Mouse (Mus musculus) left cerebral cortex, postnatal 14 days (tissue): ENCODE results near the gene Speg. TPM values are rescaled to one million over a fixed set of nuclear protein-coding genes. Genes with fewer than 3 reads are reported as not detected.

Experiments
- DNase-seq, 2 experiments: peaks; one replicate each; pipeline ENCODE4 v3.0.0; 2021 to 2022; ENCODE audit warnings: low spot score in 2 of 2, mixed read lengths in 1 of 2
- intact Hi-C: fragments of 180-260 bp; cut with DNase I; formaldehyde crosslinking; loops from one replicate; pipeline ENCODE4 v1.15.1; 2025
- total RNA-seq, 2 experiments: library from RNA; stranded (reverse); gene quantifications; 2 replicates each; pipeline ENCODE4 v1.2.3; 2021

Speg gene
- total RNA-seq, 2 experiments from 2014 or later: 199 to 210 TPM

DNA sequence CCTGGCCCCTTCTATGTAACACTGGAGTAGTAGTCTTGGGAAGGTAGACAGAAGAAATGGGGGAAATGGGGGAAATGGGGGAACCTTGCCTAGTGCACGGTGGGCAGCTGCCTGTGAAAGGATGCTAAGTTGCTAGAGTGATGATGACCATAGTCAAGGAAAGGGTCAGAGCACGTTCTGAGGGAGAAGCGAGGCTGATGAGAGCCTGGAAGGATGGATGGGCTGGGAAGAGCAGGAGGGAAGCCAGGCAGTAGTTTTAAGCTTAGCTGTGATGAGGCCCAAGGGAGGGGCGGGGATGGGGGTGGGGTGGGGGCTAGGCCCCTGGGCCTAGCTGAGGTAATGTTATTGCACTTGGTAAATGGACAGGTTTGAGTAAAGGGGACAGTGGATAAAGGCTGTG lies 14.0 kb upstream of the Speg start:
- DNase-seq: no peak
- intact Hi-C loops: no loop called here

DNA sequence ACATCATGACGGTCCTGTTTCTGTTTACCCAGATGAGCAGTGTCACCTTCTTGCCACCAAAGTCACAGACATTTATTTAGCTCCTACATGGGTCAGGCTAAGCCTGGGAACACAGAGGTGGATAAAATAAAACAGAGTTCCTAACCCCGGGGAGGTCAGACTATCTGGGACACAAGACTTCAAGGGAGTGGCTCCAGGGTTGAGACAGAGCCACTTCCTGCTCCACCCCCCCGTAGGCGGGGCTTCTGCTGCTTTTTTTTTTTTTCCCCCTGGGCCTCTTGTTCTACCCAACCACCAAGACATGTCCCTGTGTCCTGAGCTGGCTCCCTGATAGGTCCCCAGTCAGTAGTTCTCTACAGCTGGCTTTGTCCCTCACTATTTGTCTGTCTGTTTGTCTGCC lies 13.3 kb upstream of the Speg start:
- intact Hi-C loops: no loop called here
- DNase-seq: no peak

DNA sequence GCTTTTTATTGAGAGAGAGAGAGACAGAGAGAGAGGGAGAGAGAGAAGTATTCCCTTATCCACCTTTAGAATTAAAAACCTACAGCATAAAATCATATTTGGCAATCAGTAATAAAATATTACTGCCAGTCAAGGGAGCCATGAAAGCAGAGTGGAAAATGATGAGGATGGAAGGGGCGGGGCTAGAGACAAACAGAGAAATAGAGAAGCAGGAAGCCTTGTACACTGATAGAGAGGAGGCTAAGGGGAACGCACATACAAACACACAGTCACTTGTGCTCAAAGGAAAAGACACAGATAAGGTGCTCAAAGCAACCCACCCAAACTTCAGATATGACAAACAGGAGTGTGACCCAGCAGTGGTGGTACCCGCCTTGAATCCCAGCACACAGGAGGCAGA lies 11.2 kb upstream of the Speg start:
- intact Hi-C loops: no loop called here
- DNase-seq: no peak

DNA sequence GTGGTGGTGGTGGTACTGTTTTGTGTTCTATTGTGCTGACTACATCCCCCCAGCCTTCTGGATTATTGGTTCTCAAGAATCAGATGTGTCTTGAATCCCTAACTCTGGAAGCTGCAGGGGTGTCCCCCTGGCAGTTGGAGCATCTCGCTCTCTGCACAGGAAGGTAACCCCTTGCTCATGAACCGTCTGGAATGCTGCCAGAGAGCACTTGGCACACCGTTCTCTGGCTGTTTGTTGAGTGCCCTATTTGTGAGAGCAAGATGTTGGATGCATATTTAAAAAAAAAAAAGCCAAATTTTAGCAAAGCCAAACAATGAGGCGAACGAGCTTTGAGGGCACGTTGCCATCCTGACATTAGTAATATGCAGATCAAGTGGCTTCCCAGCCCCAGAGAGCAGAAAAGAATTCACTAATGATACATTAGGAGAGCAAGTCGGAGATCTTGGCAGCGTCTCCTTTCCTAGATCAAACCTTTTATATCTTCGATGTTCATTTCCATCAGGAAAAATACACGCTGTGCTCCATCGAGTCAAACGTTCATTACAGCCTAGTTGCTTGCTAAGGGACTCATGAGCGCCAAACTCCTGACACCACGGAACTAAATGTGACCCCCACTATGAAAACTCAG lies 9.5 kb upstream of the Speg start:
- intact Hi-C loops: no loop called here
- DNase-seq: no peak

DNA sequence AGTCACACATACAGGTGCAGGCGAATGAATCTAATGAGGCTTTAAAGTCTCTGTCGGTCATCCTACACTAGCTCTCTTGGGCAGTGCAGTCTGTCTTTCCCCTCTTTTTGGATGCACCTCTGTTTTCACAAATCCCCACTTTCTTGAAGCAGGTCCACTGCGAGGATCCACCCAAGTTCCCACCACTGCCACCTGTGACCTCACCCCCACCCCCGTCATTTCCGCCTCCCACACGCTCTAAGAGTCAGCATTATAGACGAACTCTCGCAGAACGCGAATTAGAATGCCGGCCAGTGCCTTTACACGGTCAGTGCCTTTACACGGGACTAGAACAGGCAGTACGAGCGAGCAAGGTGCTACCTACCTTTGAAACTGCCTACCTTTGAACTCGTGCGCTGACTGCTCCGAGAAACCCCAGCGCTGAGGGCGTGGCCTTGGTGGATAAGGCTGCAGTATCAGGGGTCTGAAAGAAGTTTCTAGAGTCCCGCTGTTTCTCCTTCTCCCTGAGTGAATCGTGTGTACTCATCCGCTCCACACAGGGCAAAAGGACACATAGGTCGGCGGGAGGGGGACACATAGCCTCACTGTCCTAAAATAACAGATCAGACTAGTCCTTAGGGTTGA lies 5.6 kb upstream of the Speg start:
- intact Hi-C loops: no loop called here
- DNase-seq: no peak

DNA sequence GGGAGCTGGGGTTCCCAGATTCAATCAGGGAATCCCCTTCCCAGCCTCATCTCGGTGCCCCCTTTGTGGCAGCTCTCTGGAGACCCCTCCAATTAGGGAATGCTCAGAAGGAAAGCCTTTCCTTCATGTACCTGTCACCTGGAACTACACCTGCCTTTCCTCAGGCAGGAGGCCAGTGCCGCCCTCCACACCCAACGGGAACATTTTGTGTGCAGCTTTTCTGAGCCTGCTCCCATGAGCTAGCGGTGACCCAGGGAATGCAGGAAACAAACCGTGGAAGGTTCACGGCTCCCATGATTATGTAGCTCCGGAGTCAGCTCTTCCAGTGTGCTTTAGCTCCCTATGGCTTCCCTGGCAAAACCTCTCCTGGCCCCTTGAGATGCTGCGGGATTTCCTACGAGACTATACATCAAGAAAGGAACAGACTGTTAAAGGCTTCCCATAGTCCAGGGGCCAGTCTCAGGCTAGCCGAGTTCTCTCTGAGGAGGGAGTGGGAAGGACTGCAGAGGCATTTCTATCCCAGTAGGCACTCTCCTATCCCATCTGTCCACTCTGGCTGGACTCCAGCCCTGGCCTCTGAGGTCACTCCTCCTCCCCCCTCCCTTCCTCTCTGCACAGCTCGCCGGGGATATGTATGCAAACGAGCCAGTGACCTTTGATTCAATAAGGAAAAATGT lies 5.0 kb upstream of the Speg start:
- intact Hi-C loops: no loop called here
- no peak for DNase-seq

DNA sequence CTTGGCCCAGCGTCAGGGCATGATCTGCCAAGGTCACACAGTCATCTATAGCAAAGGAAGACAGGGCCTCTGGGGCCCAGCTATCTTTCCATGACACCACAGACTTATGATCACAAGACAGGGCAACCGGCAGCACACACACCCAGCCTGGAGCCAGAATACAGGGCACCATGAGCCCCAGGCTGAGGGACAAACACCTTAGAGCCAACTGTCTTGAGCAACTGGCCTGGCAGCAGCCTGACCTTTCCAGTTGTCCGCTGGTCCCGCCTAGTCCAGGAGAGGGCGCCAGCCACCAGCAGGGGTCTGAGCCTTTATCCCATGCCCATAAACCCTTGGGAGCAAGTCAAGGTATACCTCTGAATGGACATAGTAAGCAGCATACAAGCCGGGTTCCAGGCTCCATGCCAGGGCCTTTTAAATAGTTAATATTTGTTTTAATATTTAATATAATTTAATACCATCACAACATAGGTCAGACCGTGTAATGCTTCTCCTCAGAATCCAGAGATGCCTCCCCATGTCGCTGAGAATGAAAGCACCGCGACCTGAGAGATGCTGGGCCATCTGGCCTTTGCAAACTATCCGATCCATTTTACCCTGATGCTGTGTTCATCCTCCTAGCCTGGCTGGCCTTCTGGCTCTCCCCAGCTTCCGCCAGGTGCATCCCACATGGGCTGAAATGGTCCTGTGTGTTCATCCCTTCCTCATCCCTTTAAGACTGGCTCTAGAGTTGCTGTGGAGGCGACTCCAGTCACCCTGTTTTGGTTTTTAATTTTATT lies 3.6 kb upstream of the Speg start:
- DNase-seq: peak in 1 of 2 experiments; percentile 40
- intact Hi-C loops: no loop called here

DNA sequence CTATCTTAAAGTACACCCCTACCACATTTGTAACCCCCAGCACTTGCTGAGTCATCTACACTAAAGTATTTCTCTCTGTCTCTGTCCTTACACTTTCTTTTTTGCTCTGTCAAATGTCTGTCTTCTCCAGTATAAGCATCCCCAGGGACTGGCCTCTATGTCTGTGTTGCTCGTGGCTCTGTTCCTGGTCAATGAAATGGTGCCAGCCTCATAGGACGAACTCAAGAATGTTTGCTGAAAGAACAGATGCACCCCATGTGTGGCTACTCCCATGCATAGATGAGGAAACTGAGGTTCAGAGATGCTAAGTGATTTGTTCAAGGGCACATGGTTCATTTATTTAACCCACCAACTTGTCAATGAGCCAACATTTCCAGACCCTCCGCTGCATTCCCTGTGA lies 2.6 kb upstream of the Speg start:
- intact Hi-C loops: no loop called here
- DNase-seq: no peak

DNA sequence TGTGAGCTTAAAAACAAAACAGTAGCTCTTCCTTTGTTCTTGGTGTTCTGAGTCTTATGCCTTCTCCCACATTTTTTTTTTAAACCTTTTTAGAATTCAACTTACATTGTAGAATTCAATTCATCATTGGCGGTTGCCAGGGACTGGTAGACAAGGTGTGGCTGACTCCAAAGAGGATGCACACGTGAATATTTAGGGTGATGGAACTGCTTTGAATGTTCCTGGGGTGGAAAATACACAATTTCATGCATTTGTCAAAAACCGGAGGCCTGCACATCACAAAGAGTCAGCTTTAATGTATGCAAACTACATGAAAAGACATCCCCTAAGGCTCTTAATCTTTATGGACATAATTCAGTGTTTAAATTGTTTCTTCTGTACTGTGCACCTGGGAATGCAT lies 1.8 kb upstream of the Speg start:
- DNase-seq: no peak
- intact Hi-C loops: no loop called here

DNA sequence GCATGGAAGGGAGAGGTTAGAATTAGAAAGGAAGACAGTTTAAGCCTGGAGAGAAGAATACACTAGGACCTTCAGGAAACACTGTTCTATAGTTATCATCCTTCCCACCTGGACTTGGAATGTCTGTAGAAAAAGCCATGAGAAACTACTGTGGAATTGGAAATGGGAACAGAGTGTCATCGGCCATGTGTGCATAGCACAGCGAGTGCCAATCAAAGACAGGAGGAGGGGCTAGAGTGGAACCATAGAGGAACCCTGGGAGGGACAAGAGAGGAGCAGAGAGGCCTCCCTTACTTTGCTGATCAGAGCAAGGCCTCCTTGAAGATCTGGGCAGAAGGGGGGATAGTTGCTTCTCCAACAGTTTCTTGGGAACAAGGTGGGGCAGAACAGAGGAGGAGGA lies 4.1 kb downstream of the Speg start:
- DNase-seq: no peak
- intact Hi-C loops: no loop called here

DNA sequence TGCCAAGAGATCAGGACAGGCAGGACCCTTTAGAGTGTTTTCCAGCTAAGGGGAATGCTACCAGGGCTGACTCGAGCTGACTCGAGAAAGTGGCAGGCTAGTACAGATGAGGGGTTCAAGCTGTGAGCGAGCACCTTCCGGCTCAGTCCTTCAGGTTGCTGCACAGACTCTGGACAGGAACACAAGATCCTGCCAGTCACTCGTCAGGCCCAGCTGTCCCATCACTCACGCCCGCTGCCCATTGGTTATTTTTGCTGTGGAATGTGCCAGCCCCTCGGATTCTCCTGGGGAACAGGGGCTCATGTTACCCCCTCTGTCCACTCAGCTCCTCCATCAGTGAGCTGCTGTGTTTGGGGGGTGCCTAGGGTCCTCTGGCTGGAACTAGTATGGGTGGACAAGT lies 4.8 kb downstream of the Speg start:
- no peak for DNase-seq
- intact Hi-C loops: no loop called here

DNA sequence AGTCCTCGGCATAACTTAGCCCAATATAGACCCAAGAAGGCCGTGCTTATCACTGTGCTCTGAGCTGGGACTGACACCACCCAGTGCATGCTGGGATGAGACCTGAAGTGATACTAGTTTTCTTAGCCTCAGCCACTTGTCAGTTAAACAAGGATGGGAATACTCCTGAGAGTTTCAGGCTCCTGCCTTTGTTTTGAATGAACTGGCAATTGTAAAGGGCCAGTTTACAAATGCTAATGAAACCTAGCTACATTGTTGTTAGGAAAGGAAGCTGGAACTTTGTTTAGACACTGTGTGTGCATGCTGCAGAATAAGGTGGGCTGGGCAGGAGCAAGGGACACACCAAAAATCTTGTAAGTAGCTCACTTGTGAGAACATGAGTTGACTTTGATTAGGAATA lies 5.9 kb downstream of the Speg start:
- intact Hi-C loops: no loop called here

DNA sequence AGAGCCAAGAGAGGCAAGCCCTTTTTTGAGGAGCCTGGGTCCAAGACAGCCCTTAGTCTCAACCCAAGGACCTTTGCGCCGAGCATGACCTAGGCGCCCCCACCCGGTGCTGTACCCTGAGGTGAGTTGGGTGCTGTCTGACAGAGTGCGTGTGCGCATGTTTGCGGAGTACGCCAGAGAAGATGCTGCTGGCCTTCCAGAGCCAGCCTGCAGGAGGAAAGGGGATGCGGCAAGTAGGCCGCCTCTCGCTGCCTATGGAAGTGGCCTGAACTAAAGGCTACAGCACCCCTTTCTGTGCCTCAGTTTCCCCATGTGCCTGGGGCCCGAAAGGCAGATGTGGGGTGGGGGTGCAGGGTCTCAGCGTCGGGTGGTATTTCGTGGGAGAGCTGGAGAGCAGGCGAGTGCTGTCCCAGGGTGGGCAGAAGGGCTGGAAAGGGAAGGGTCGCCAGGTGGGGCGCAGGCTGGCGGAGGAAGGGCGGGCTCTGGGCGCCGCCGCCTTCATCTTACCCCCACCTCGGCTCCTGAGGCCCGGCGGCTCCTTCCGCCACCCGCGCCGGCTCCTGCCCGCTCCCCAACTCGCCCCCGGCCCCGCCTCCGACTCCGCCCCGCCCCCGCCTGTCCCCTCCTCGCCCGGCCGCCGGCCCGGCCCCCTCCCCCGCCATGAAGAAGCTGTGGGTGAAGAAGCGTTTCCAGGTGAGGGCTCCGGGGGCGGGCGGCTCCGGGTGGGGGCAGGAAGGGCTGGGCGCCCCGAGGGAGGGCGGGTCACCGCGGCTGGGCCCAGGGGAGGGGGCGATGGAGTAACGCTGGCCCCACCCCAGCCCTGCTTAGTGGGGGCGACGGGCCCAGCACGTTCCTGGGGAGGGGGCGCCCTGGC lies 6.6 kb downstream of the Speg start:
- intact Hi-C loops: no loop called here
- no peak for DNase-seq

More for the DNA sequence above, 5.9 kb downstream of the Speg start:
- DNase-seq: no peak

DNA sequence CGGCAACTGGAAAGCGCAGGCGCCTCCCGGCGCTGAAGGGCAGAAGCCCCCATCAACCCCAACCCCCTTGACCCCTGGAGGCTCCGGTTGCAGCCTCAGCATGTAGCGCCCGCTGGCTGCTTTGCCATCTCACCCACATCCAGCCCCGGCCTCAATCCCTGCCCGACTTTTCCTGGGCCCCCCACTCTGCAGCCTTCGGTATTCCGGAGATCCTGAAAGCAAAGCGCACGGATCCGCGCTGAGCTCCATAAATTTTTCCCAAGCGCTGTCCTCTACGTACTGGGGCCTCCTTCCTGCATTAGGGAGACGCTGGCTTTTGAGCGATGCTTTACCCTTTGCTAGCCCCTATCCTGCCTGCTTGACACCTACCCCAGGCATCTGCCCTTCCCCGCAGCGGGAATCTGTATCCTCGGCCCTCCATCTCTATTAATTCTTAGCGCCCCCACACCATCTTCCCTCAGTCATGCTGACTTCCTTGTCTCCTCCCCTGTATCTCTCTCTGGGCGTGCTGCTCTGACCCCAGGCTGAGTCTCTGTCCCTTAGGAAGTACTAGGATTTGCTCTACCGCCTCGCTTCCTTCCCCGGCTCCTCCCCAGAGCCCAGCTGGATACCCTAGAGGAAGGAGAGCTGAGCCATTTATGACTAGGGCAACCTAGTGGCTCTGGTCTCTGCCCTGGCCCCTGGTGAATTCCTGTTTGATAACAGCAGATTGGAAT lies 7.4 kb downstream of the Speg start:
- intact Hi-C loops: no loop called here
- no peak for DNase-seq

DNA sequence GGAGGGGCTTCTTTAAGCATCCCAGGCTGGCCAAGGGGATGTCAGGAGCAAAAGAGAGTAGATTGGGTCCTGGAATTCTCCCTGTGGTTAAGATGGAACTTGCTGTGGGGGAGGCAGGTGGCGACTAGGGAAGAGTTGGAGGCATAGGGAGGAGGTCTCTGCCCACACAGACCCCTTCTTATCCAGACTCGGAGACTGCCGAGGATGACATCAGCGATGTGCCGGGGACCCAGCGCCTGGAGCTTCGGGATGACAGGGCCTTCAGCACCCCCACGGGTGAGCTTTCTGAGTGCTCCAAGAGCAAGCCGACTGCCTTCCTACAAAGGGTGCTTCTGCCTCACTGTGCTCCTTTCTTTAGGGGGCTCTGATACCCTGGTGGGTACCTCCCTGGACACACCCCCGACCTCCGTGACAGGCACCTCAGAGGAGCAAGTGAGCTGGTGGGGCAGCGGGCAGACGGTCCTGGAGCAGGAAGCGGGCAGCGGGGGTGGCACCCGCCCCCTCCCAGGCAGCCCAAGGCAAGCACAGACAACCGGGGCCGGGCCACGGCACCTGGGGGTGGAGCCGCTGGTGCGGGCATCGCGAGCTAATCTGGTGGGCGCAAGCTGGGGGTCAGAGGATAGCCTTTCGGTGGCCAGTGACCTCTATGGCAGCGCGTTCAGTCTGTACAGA lies 9.5 kb downstream of the Speg start:
- peak in 1 of 2 experiments; percentile 54 for DNase-seq
- intact Hi-C loops: no loop called here

DNA sequence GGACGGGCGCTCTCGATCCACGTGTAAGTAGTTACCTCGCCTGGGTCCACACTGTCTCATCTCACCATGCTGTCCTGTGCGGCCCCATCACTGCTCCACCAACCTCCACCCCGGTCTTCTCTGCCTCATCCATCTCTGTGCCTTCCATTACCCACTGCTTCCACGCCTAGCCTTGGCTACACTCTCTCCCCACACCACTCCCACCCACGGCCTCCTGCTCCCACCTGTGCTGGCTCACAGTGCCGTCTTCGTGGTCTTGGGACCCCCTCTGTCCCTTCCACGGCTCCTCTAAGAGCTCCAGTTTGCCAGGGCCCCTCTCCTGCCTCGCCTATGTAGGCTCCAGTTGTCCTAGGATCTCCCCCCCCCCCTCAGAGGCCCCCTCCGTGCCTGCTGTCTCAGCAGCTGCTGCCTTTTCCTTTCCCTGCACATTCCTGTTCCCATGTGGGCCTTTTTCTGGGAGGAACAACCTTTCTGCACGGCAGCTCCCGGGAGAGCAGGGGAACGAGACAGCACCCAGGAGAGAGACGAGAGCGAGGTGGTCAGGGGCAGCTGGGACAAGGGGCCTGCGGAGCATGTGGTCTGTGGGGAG lies 10.1 kb downstream of the Speg start:
- intact Hi-C loops: no loop called here
- no peak for DNase-seq

DNA sequence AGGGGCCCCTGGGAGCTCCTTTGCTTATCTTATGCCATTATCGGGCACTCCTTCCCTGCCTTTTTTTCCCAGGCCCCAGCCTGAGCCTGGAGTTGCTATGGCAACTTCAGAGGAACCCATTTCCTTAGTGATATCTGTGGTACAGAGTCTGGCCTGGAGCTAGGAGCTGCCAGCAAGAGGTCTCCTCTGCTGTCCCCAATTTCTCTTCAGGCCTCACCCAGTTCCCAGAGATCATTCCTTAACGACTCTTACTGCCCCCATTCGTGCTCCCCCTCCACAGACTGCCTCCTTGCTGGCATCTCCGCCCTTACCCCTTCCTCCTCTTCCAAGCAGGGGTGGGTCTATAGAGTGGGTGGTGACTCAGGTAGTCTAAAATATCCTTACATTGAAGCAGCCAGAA lies 11.1 kb downstream of the Speg start:
- intact Hi-C loops: no loop called here
- DNase-seq: no peak

DNA sequence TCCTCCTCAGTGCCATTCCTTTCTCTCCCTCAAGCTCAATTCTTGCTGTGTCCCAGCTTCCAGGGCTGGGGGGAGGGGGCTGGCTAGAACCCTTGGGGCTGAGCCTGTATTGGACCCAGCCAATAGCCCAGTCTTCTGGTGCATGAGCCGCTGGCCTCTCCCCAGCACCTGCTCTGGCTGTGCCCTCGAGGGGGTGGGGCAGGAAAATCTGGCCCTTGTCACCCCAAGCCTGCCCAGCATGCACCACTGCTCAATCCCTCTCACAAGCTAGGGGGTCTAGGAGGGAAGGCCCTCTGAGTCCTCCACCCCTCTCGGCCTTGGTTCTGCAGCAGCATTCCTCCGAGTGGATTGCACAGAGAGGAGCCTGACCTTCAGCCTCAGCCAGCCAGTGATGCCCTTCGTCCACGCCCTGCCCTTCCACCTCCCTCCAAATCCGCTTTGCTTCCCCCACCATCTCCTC lies 12.4 kb downstream of the Speg start:
- DNase-seq: no peak
- intact Hi-C loops: no loop called here
